Mouse (Mus musculus): ENCODE measurements around the gene Ppp1r21.
A peak's percentile ranks its signal among the peaks of the same experiment; 100 is the strongest.

Gene Ppp1r21

DNA sequence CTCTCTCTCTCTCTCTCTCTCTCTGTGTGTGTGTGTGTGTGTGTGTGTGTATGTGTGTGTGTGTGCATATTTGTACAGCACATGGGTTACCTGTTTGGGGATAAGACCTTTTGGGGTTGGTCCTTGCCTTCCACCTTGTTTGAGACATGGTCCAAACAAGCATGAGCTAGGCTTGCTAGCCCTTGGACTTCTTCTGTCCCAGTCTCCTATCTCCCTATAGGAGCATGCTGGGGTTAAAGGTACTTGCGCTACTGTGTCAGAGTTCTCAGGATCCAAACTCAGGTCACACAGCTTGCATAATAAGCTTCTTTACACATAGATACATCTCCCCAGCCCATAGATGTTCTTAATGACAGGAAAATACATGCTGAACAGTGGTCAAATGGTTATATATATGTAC, 84.8 kb downstream of the Ppp1r21 start:
- DNase-seq: no peak

DNA sequence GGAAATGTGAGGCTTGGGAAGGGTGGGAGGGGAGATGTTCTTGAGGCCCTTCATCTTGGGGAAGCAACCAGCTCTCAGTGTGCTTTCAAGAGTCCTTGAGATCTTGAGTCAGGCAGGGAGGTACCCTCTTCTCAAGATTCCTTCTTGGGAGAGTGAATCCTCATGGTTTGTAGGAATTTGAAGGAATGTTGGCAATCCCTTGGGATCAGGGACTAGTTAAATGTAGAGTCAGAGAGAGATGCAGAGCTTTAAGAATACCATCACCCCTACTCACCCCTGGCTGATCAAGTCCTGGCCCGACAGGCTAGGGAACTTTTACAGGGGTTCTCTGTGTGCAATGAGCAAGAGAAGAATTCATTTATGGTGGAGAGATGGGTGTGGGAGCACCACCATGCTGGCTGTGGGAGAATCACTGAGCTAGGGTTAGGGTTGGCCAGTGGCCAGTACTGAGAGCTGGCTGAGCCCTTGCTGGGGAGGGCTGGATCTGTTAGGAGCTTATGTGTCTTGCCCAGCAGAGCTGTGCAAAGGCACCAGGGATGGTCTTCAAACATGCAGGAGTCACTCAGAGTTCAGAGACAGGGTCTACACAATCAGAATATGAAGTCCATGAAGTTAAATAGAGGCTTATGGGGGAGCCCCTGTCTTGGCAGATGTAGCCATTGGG, 85.7 kb downstream of the Ppp1r21 start:
- no peak for DNase-seq

- DNase-seq: peak; percentile 9 to 17
Measured at GRCm38 (mm10) chr17:88620935-88621334, 91.0 kb downstream of the Ppp1r21 start.

DNA sequence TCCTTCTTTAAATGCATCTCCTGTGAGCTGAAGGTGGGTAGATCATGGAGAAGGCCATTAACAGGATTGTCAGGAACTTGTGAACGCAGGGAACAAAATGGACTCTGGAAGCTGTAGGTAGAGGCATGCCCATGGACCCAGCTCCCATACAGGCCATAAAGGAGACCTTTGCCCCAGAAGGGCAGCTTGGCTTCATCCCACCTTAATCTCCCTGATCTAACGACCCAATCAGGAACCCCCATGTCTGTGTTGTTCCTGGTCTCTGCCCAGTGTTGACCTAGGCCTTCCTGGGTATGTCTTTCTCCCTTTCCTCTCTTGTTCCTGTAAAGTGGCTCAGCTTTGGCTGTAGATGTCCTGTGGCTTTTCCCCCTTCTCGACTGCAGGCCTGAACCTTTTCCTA, 91.5 kb downstream of the Ppp1r21 start:
- no peak for DNase-seq

DNA sequence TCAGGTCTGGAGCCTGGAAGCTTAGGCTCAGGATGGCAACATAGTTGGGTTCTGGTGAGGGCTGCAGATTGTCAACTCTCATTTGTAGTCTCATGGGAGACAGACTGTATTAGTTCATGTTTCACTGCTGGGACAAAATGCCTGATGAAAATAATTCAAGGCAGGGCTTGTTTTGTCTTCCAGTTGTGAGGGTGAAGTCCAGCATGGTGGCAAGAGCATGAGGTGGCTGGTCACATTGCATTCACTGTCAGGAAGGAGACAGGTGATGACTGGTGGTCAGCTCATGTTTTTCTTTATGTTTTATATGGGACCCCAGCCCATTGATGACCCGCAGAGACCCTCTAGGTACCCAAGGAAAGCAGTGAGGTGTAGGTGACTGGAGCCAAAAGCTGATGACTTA, 92.8 kb downstream of the Ppp1r21 start:
- DNase-seq: no peak

DNA sequence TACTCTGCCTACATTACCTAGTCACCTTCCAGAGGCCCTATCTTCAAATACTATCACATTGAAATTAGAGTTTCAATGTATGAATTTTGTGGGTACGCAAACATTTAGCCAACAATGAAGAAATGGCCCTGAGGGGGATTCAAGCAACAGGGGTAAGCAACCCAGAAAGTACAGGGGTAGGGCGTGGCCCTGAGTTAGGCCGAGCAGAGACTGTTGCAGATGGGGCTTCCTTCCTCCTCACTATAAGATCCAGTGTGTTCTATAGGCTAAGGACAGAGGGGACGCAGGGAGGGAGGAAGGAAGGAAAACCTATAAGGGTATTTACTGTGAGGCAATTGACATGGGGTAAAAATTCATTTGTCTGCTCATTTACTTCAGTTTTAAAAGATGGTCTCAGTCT, 94.5 kb downstream of the Ppp1r21 start:
- no peak for DNase-seq

- DNase-seq: no peak
Measured at GRCm38 (mm10) chr17:88625350-88625749, 95.4 kb downstream of the Ppp1r21 start.

DNA sequence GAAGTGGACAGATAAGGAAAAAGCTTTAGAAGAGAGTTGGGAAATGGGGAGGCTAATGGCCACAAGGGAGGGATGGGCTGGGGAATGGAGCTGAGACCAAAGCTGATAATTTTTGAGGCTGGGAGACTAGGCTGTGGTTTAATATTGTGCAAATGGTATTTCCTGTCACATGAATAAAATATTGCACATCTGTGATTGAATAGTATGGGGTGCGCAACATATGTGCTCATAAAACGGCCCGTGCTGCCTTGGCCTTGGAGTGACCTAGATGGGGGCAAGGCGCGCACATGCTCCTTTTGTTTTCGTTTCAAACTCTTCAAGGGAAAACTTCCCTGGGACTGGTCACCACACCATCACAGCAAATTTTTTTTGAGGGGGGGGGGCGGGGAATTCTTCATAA, 96.0 kb downstream of the Ppp1r21 start:
- no peak for DNase-seq

GRCm38 (mm10) chr17:88626347-88626811, 96.5 kb downstream of the Ppp1r21 start:
- DNase-seq: no peak

DNA sequence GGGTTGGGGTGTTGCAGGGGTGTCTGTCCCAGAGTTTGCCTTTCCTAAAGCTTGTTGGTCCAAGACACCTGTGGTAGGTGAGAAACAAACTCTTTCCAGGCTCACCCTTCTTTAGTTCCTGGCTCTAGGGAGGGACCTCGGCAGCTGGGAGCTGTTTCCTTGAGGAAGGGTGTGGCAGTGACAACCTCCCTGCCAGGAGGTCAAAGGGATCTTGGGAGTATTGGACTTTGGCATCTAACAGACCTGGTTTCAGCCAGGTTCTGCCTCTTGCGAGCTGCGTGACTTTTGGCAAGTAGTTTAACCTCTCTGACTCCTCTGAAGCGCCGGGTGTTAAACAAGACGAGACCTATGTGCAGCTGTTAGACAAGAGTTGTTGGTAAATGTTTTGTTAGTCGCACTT, 97.2 kb downstream of the Ppp1r21 start:
- DNase-seq: no peak

DNA sequence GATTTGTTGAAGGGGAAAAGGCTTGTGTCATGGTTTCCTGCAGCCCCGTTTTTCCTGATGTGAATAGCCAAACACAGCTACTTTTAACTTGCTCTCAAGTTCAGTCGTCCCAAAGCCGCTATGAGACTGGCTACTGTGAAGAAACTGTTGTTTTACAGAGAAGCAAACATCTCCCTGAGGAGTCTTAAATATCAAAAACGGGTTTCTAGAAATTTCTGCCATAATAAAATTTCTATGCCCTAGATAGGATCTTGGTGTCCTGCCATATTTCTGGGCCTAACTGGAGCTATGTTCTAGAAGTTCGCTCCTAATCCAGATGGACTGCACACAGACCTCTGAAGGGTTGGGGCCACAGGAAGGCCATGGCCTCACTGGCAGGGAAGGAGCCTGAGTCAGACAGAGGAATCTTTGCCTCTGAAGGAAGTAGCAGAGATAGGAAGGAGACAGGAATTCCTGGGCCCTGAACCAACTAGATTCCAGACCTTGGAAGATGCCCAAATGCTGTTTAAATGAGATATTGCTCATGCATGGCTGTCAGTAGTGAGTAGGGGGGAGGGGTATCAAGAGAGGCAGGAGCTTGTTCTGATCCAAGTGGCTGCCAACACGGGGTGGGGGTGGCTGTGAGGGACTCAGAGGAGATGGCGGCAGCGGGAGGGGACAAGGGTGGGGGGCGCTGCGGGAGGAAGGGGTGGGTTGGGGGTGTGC, 98.9 kb downstream of the Ppp1r21 start:
- no peak for DNase-seq

GRCm38 (mm10) chr17:88629381-88629759, 99.5 kb downstream of the Ppp1r21 start:
- DNase-seq: no peak

DNA sequence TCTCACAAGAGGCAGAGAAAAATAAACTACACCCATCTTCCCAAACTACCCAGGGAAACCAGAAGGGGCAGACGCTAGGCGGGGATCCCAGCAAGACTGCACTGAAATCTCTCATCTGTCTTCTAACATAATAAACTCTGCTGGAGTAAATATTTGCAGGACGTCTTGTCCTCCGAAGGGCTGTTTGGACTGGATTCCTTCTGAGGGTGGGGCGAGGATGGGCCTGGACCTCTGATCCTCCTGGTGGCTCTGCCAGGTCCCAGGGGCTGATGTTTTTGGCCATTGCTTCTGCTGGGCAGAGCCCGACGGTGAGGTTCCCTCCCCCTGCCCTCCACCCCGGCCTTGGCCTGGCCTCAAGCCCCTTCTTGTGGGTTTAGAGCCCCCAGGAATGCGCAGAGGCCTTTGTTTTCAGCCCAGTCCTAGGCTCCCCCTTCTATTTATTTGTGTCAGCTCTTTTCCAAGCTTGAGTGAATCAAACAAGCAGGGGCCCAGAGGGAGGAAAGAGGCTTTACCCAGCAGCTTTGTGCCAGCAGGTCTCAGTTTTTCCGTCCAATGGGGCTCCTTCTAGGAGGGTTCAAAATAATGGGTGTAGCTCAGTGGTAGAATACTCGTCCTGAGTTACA, 100.1 kb downstream of the Ppp1r21 start:
- no peak for DNase-seq

- DNase-seq: no peak
Measured at GRCm38 (mm10) chr17:88630554-88630948, 100.6 kb downstream of the Ppp1r21 start.

DNA sequence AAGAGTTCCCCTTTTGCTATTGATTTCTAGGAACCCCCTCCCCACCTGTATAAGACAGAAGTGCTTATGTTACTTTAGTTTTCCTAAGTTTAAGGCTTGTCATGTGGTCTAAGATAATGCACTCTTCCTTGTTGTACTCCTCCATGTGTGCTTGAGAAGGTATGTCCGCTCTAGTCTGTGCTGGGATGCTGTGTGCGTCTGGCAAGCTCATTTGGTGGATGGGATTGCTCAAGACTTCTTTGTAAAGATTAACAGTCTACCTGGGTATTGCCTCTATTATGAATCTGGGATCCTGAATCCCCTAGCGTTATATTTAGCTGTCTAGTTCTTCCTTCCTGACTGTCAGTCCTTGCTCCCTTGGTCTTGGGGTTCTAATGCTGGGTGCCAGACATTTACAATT, 102.7 kb downstream of the Ppp1r21 start:
- no peak for DNase-seq

DNA sequence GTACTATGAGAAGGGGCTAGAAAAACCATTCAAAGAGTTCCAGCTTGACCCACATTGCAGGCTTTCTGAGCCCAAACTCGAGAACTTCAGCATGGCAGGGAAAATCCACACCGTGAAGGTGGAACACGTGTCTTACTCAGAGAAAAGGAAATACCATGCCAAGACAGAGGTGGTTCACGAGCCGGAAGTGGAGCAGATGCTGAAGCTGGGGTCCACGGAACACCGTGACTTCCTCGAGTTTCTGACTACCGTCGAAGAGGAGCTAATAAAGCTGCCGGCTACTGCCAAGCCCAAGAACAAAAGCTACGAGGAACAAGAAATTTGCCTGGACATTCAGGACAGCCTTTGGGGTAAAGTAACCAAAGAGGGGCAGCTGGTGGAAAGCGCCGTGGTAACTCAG, 106.2 kb downstream of the Ppp1r21 start:
- DNase-seq: no peak

DNA sequence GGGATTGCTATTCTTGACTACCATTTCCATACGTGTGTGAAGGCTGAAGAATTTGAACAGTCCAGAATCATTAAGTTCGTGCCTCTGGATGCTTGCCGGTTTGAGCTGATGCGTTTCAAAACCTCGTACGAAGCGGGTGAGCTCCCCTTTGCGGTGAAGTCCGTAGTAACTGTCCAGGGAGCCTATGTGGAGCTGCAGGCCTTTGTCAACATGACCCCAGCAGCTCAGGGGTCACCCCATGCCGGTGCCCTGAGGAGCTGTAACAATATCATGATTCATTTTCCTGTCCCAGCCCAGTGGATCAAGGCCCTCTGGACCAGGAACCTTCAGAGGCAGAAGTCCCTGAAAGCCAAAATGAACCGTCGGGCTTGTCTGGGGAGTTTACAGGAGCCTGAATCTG, 106.7 kb downstream of the Ppp1r21 start:
- DNase-seq: no peak

Data from B cell, adult 2 months (primary cell).